Mouse (Mus musculus) lung, embryonic 14.5 days (tissue): Measurements from ENCODE around the gene Ppil1. TPM values are rescaled to one million over a fixed set of nuclear protein-coding genes. Genes with fewer than 3 reads are reported as not detected.

ENCODE experiments used
- ATAC-seq: fragments of 200-750 bp; cut with Nextera tagmentation; 2 replicates; pipeline ENCODE4 v1.8.0; 2017; ENCODE audit warnings: mild to moderate bottlenecking, moderate TSS enrichment, moderate library complexity; ENCODE audit not compliant: insufficient read depth
- DNase-seq: peaks from one replicate; pipeline ENCODE4 v3.0.0-alpha.2; 2015
- H3K27ac ChIP-seq: fragments of 300-500 bp; sonication (generic); 2 replicates; pipeline ENCODE4 v1.5.1; 2014; ENCODE audit warnings: low read depth, mild to moderate bottlenecking, moderate library complexity
- H3K27me3 ChIP-seq: fragments of 300-500 bp; sonication (generic); 2 replicates; pipeline ENCODE4 v1.6.1; 2014; ENCODE audit warnings: low read length, control low read depth; ENCODE audit not compliant: insufficient read depth
- H3K36me3 ChIP-seq: fragments of 300-500 bp; sonication (generic); 2 replicates; pipeline ENCODE4 v1.6.1; 2014; ENCODE audit warnings: control low read depth; ENCODE audit not compliant: insufficient read depth
- H3K4me1 ChIP-seq: fragments of 300-500 bp; sonication (generic); 2 replicates; pipeline ENCODE4 v1.6.1; 2014; ENCODE audit warnings: antibody characterized with exemption, control low read depth; ENCODE audit not compliant: insufficient read depth
- H3K4me2 ChIP-seq: fragments of 300-500 bp; sonication (generic); 2 replicates; pipeline ENCODE4 v1.6.1; 2014; ENCODE audit warnings: mild to moderate bottlenecking
- H3K4me3 ChIP-seq: fragments of 300-500 bp; sonication (generic); 2 replicates; pipeline ENCODE4 v1.5.1; 2014; ENCODE audit warnings: low read depth, low read length
- H3K9ac ChIP-seq: fragments of 300-500 bp; sonication (generic); 2 replicates; pipeline ENCODE4 v1.6.1; 2014
- H3K9me3 ChIP-seq: fragments of 300-500 bp; sonication (generic); 2 replicates; pipeline ENCODE4 v1.6.1; 2016; ENCODE audit warnings: low read depth, low read length, control low read depth
- CTCF ChIP-seq: IDR thresholded peaks from 2 replicates; pipeline ENCODE4 v1.5.1; 2016; ENCODE audit warnings: antibody characterized with exemption, low read depth
- WGBS: fragments of 180-500 bp; shearing (Covaris S2); extraction: QIAGEN DNeasy Blood & Tissue Kit; methylation state at CpG from one replicate; pipeline ENCODE4 v1.1.7; 2014; 5-methylcytosine and 5-hydroxymethylcytosine counted together
- polyA plus RNA-seq: library from polyadenylated mRNA; unstranded; fragments of >200 nt; fragmentation: Nextera tagmentation; extraction: Ambion mirVana; gene quantifications from 2 replicates; pipeline ENCODE4 v1.2.1, GENCODE M21; 2014

Gene Ppil1
- polyA plus RNA-seq = 158 and 162 TPM in 2 replicates

DNA sequence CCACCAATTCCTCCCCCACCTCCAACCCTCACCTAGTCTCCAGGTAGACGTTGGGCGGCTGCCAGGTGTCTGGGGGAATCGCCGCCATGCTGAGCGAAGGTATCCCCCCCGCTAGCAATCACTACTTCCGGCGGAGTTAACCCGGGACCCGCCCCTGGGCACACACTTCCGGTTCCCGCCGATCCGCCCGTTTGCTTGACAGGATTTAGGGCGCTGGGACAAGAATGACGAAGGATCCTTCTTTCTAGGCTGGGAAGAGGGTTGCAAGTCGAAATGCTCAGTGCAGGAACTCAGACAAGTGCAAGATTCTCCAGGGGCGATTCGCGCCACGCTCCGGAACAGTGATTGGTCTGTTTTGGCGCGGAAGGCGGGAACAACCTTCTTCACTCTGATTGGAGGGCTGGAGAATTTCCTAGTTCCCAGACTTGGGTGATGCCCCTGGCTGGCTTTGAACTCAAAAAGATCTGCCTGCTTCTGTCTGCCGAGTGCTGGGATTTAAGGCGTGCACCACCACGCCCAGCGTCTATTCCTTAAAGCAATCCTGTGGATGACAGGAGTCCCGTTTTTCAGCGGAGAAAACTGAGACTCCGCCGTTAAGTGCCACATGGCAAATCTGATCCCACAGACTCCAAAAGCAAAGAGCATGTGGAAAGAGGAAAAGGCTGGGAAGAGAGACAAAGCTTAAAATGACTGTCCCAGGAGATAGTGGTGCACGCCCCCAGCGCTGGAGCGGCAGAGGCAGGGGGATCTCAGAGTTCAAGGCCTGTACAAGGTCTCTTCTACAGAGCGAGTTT, at the start of gene Ppil1:
TSS of gene Ppil1 (minus strand) at position 347 of the 794 bp plus-strand sequence.
- no peak for TF ChIP-seq CTCF
- H3K27me3 ChIP-seq = no peaks in the 10 kb centered on the region
- H3K9me3 ChIP-seq = no peaks in the 10 kb centered on the region
- peak within 1 kb of the TSS; percentile 66 for H3K9ac ChIP-seq
- H3K4me3 ChIP-seq = peak within 1 kb of the TSS; percentile 78
- WGBS = 7% methylated on average over 38 of the region's 38 CpGs
- H3K27ac ChIP-seq = peak within 1 kb of the TSS; percentile 99
- H3K4me2 ChIP-seq = peak within 1 kb of the TSS; percentile 71
- DNase-seq = peak; percentile 93
- H3K36me3 ChIP-seq = peaks cover 28% of the 10 kb centered on the region
- ATAC-seq = peak; percentile 48
- H3K4me1 ChIP-seq = peaks cover 10% of the 10 kb centered on the region

DNA sequence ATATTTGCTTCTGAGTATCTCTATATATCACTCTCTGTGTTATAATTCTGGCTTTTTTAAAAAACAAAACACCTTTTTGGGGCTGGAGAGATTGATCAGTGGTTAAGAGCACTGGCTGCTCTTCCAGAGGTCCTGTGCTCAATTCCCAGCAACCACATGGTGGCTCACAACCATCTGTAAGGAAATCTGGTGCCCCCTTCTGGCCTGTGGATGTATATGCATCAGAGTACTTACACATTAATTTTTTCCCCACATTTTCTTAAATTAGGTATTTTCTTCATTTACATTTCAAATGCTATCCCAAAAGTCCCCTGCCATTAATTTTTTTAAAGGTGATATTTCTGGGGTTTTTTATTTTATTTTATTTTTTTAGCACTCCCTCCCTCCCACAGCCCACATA, 49.3 kb upstream of the Ppil1 start:
- ATAC-seq (no peak), DNase-seq (no peak)
- H3K9me3 ChIP-seq = no peaks in the 10 kb centered on the region; the same call in 1 of the 2 replicates

GRCm38 (mm10) chr17:29312082-29312481, 48.1 kb upstream of the Ppil1 start:
- WGBS = 89% methylated on average over 2 of the region's 2 CpGs
- no peak overlapping the region for H3K9ac ChIP-seq

More for the DNA sequence above, 49.3 kb upstream of the Ppil1 start:
- H3K27ac ChIP-seq = no peak overlapping the region
- no peaks in the 10 kb centered on the region for H3K4me1 ChIP-seq
- TF ChIP-seq CTCF = peak; percentile 42
- no peak overlapping the region for H3K4me3 ChIP-seq
- no peak overlapping the region for H3K9ac ChIP-seq
- no peak overlapping the region for H3K4me2 ChIP-seq
- no peaks in the 10 kb centered on the region for H3K36me3 ChIP-seq
- no peaks in the 10 kb centered on the region for H3K27me3 ChIP-seq

GRCm38 (mm10) chr17:29311602-29312001, 47.6 kb upstream of the Ppil1 start:
- no peak overlapping the region for H3K4me3 ChIP-seq
- H3K9ac ChIP-seq = no peak overlapping the region
- no peak for TF ChIP-seq CTCF
- no peaks in the 10 kb centered on the region for H3K4me1 ChIP-seq
- H3K4me2 ChIP-seq = no peak overlapping the region
- WGBS = 89% methylated on average over 8 of the region's 8 CpGs
- no peak overlapping the region for H3K27ac ChIP-seq
- no peaks in the 10 kb centered on the region for H3K36me3 ChIP-seq
- no peaks in the 10 kb centered on the region; the same call in 1 of the 2 replicates for H3K9me3 ChIP-seq
- ATAC-seq (no peak), DNase-seq (no peak)
- no peaks in the 10 kb centered on the region for H3K27me3 ChIP-seq

More at GRCm38 (mm10) chr17:29312082-29312481, 48.1 kb upstream of the Ppil1 start:
- TF ChIP-seq CTCF = no peak
- no peak for DNase-seq
- Histone ChIP-seq H3K27ac (no peak overlapping the region), H3K4me3 (no peak overlapping the region), H3K36me3 (no peaks in the 10 kb centered on the region), H3K4me1 (no peaks in the 10 kb centered on the region), H3K27me3 (no peaks in the 10 kb centered on the region), H3K4me2 (no peak overlapping the region), H3K9me3 (no peaks in the 10 kb centered on the region; the same call in 1 of the 2 replicates)
- no peak for ATAC-seq

GRCm38 (mm10) chr17:29310056-29310623, 46.2 kb upstream of the Ppil1 start:
- Histone ChIP-seq H3K27ac (no peak overlapping the region), H3K4me1 (peaks cover 7% of the 10 kb centered on the region), H3K27me3 (no peaks in the 10 kb centered on the region), H3K9me3 (no peaks in the 10 kb centered on the region; the same call in 1 of the 2 replicates), H3K36me3 (no peaks in the 10 kb centered on the region), H3K9ac (no peak overlapping the region), H3K4me3 (no peak overlapping the region), H3K4me2 (no peak overlapping the region)
- DNase-seq (no peak), ATAC-seq (no peak)
- no peak for TF ChIP-seq CTCF
- WGBS = 71% methylated on average over 21 of the region's 21 CpGs

GRCm38 (mm10) chr17:29305871-29306270, 41.9 kb upstream of the Ppil1 start:
- 42% methylated on average over 7 of the region's 7 CpGs for WGBS
- H3K9me3 ChIP-seq = no peaks in the 10 kb centered on the region
- no peaks in the 10 kb centered on the region for H3K27me3 ChIP-seq
- DNase-seq = no peak
- H3K4me2 ChIP-seq = peak overlapping the region; percentile 23; the same call in 1 of the 2 replicates
- H3K9ac ChIP-seq = peak overlapping the region; percentile 32; the same call in 1 of the 2 replicates
- TF ChIP-seq CTCF = no peak
- ATAC-seq = no peak
- peaks cover 14% of the 10 kb centered on the region for H3K36me3 ChIP-seq
- peaks cover 15% of the 10 kb centered on the region for H3K4me1 ChIP-seq
- H3K4me3 ChIP-seq = no peak overlapping the region
- H3K27ac ChIP-seq = 0 out of 2 replicates have a peak overlapping the region, but pooled peaks have one; percentile 16

- 12% methylated on average over 15 of the region's 15 CpGs for WGBS
- Histone ChIP-seq H3K36me3 (peaks cover 18% of the 10 kb centered on the region), H3K9ac (peak overlapping the region; percentile 32; the same call in 1 of the 2 replicates), H3K9me3 (no peaks in the 10 kb centered on the region), H3K27me3 (no peaks in the 10 kb centered on the region), H3K4me2 (peak overlapping the region; percentile 23), H3K4me3 (no peak overlapping the region), H3K4me1 (peaks cover 15% of the 10 kb centered on the region), H3K27ac (0 out of 2 replicates have a peak overlapping the region, but pooled peaks have one; percentile 16)
- peak; percentile 62 for DNase-seq
- no peak for TF ChIP-seq CTCF
- peak; percentile 53 for ATAC-seq
These were observed 41.2 kb upstream of the Ppil1 start for GRCm38 (mm10) chr17:29305058-29305806.
